Mouse (Mus musculus): ENCODE results near the gene Ess2.

DNA sequence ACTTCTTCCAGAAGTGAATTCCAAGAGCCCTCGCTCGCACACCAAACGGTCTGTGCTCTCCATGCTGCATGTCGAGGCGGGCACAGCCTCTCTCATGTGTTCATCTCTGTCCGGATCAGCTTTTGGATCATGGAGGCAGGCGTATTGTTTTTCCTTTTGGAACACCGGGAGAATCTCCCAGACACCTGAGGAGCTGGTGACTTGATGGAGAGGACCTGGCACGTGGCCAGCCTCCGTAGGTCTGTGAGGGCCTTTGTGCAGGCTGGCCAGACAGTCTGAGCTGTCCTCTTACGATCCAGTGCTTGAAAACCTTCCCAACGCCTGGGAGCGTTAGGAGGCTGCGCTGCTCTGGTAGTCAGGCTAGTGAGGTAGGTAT lies 11.0 kb upstream of the Ess2 start:
- TF ChIP-seq CTCF (IDR thresholded peaks at IDR 0.05; ENCODE audit: control insufficient read depth, insufficient read depth, insufficient read length) (no peak), USF1 (IDR thresholded peaks at IDR 0.05; ENCODE audit: low read depth) (no peak), MAX (IDR thresholded peaks at IDR 0.05) (no peak), CEBPB (IDR thresholded peaks at IDR 0.05; ENCODE audit: low read depth) (no peak), FOSL1 (IDR thresholded peaks at IDR 0.05; ENCODE audit: insufficient read depth, low read length, poor library complexity, severe bottlenecking) (no peak), MYOG (IDR thresholded peaks at IDR 0.05; ENCODE audit: control insufficient read depth, extremely low read depth, insufficient read length) (no peak)

Data from C2C12 (cell line).